Mouse (Mus musculus) heart, embryonic 15.5 days (tissue): ENCODE measurements around the gene Opn5. TPM values are rescaled to one million over a fixed set of nuclear protein-coding genes. Genes with fewer than 3 reads are reported as not detected.

Experiments
- ATAC-seq: fragments of 200-750 bp; cut with Nextera tagmentation; replicated peaks from 2 replicates; pipeline ENCODE4 v1.8.0; 2017; ENCODE audit warnings: low read depth, moderate TSS enrichment; ENCODE audit not compliant: insufficient number of reproducible peaks, insufficient read depth, low FRiP score
- H3K27ac ChIP-seq: fragments of 300-500 bp; sonication (generic); 2 replicates; pipeline ENCODE4 v1.5.1; 2015; ENCODE audit warnings: mild to moderate bottlenecking, inconsistent platforms
- H3K27me3 ChIP-seq: fragments of 300-500 bp; sonication (generic); 2 replicates; pipeline ENCODE4 v1.6.1; 2015; ENCODE audit warnings: inconsistent platforms
- H3K36me3 ChIP-seq: fragments of 300-500 bp; sonication (generic); 2 replicates; pipeline ENCODE4 v1.6.1; 2015; ENCODE audit warnings: mild to moderate bottlenecking, inconsistent platforms
- H3K4me1 ChIP-seq: fragments of 300-500 bp; sonication (generic); replicated peaks from 2 replicates; pipeline ENCODE4 v1.6.1; 2015; ENCODE audit warnings: inconsistent platforms
- H3K4me2 ChIP-seq: fragments of 300-500 bp; sonication (generic); 2 replicates; pipeline ENCODE4 v1.6.1; 2015; ENCODE audit warnings: inconsistent platforms, mild to moderate bottlenecking, moderate library complexity
- H3K4me3 ChIP-seq: fragments of 300-500 bp; sonication (generic); 2 replicates; pipeline ENCODE4 v1.5.1; 2015; ENCODE audit warnings: mild to moderate bottlenecking, inconsistent platforms
- H3K9ac ChIP-seq: fragments of 300-500 bp; sonication (generic); 2 replicates; pipeline ENCODE4 v1.6.1; 2015; ENCODE audit warnings: mild to moderate bottlenecking, inconsistent platforms
- H3K9me3 ChIP-seq: fragments of 300-500 bp; sonication (generic); replicated peaks from 2 replicates; pipeline ENCODE4 v1.6.1; 2016; ENCODE audit warnings: inconsistent platforms
- WGBS: fragments of 180-500 bp; shearing (Covaris S2); methylation state at CpG from one replicate; pipeline ENCODE4 v1.1.7; 2015; ENCODE audit warnings: mixed read lengths; 5-methylcytosine and 5-hydroxymethylcytosine counted together
- polyA plus RNA-seq: library from polyadenylated mRNA; unstranded; fragments of >200 nt; fragmentation: Nextera tagmentation; extraction: Ambion mirVana; gene quantifications from 2 replicates; pipeline ENCODE4 v1.2.1, GENCODE M21; 2015

Opn5 gene
- polyA plus RNA-seq, 1 experiment from 2014 or later: not detected

- Histone ChIP-seq H3K4me3 (no peak overlapping the region), H3K9ac (no peak overlapping the region), H3K4me1 (no peaks in the 10 kb centered on the region), H3K27ac (no peak overlapping the region), H3K36me3 (no peaks in the 10 kb centered on the region), H3K4me2 (no peak overlapping the region), H3K9me3 (no peaks in the 10 kb centered on the region), H3K27me3 (no peaks in the 10 kb centered on the region)
- WGBS: 70% methylated on average over 3 of the region's 3 CpGs
- ATAC-seq: no peak
Observed at GRCm38 (mm10) chr17:42580196-42580595, 31.0 kb downstream of the Opn5 start.

- H3K27me3 ChIP-seq: no peaks in the 10 kb centered on the region
- no peak overlapping the region for H3K4me2 ChIP-seq
- H3K4me3 ChIP-seq: no peak overlapping the region
- H3K9ac ChIP-seq: no peak overlapping the region
- H3K36me3 ChIP-seq: no peaks in the 10 kb centered on the region
- peak overlapping the region; percentile 45; the same call in 1 of the 2 replicates for H3K27ac ChIP-seq
- no peaks in the 10 kb centered on the region for H3K4me1 ChIP-seq
- peak; percentile 35; the same call in 1 of the 2 replicates for ATAC-seq
- H3K9me3 ChIP-seq: no peaks in the 10 kb centered on the region
- 23% methylated on average over 6 of the region's 6 CpGs for WGBS
Observed at GRCm38 (mm10) chr17:42576671-42577168, 34.5 kb downstream of the Opn5 start.

- H3K27me3 ChIP-seq: no peaks in the 10 kb centered on the region
- H3K4me2 ChIP-seq: no peak overlapping the region
- ATAC-seq: no peak
- no peak overlapping the region for H3K27ac ChIP-seq
- H3K9ac ChIP-seq: no peak overlapping the region
- 83% methylated on average over 8 of the region's 8 CpGs for WGBS
- H3K4me3 ChIP-seq: no peak overlapping the region
- H3K4me1 ChIP-seq: no peaks in the 10 kb centered on the region
- no peaks in the 10 kb centered on the region for H3K36me3 ChIP-seq
- no peaks in the 10 kb centered on the region for H3K9me3 ChIP-seq
Observed at GRCm38 (mm10) chr17:42573786-42574185, 37.4 kb downstream of the Opn5 start.

GRCm38 (mm10) chr17:42549578-42549977, 61.6 kb downstream of the Opn5 start:
- no peak overlapping the region for H3K4me2 ChIP-seq
- H3K4me3 ChIP-seq: no peak overlapping the region
- 75% methylated on average over 2 of the region's 2 CpGs for WGBS

GRCm38 (mm10) chr17:42530147-42530546, 81.0 kb downstream of the Opn5 start:
- H3K9ac ChIP-seq: no peak overlapping the region
- WGBS: 66% methylated on average over 5 of the region's 5 CpGs
- no peaks in the 10 kb centered on the region for H3K4me1 ChIP-seq
- H3K27me3 ChIP-seq: no peaks in the 10 kb centered on the region
- H3K4me3 ChIP-seq: no peak overlapping the region
- H3K4me2 ChIP-seq: no peak overlapping the region
- H3K9me3 ChIP-seq: no peaks in the 10 kb centered on the region
- no peak overlapping the region for H3K27ac ChIP-seq
- no peak for ATAC-seq
- no peaks in the 10 kb centered on the region for H3K36me3 ChIP-seq

More at GRCm38 (mm10) chr17:42549578-42549977, 61.6 kb downstream of the Opn5 start:
- no peaks in the 10 kb centered on the region for H3K4me1 ChIP-seq
- H3K27ac ChIP-seq: no peak overlapping the region
- no peaks in the 10 kb centered on the region for H3K9me3 ChIP-seq
- H3K27me3 ChIP-seq: no peaks in the 10 kb centered on the region
- H3K36me3 ChIP-seq: no peaks in the 10 kb centered on the region
- ATAC-seq: no peak
- no peak overlapping the region for H3K9ac ChIP-seq

GRCm38 (mm10) chr17:42509356-42510262, 101.6 kb downstream of the Opn5 start:
- Histone ChIP-seq H3K27me3 (no peaks in the 10 kb centered on the region), H3K9ac (no peak overlapping the region), H3K4me1 (no peaks in the 10 kb centered on the region), H3K9me3 (no peaks in the 10 kb centered on the region), H3K4me2 (no peak overlapping the region), H3K36me3 (no peaks in the 10 kb centered on the region), H3K4me3 (no peak overlapping the region), H3K27ac (no peak overlapping the region)
- ATAC-seq: no peak
- 64% methylated on average over 9 of the region's 9 CpGs for WGBS

Other genes with a start within 250 kb of the Opn5 start
- 0.04 TPM in 1 of 2 replicates, not detected in the other for gene Adgrf4, start 80.9 kb upstream of the Opn5 start, polyA plus RNA-seq
- gene Adgrf2, start 130.8 kb upstream of the Opn5 start, polyA plus RNA-seq: 0.05 and 0.08 TPM in 2 replicates